Mouse (Mus musculus): ENCODE results near the gene Ms4a4d. TPM values are rescaled to one million over a fixed set of nuclear protein-coding genes. Genes with fewer than 3 reads are reported as not detected.
"Not testable (repeated sequence)": the region's sequence is repeated elsewhere in the genome, so short reads cannot be mapped to it uniquely, and the experiment has no call there.

Ms4a4d gene
- total and polyA plus RNA-seq, 2 experiments from 2014 or later = not detected

- Histone ChIP-seq H3K9me3 (ENCODE audit: low read length) (no peaks in the 10 kb centered on the region), H3K4me2 (ENCODE audit: low read depth, low read length, poor library complexity, severe bottlenecking) (no peak overlapping the region), H3K4me3 (ENCODE audit: low read depth, low read length) (no peak overlapping the region), H3K9ac (replicated peaks; ENCODE audit: low read length, poor library complexity, severe bottlenecking) (no peak overlapping the region), H3K36me3 (ENCODE audit: insufficient read depth, low read length) (no peaks in the 10 kb centered on the region), H3K4me1 (ENCODE audit: insufficient read depth, low read length) (no peaks in the 10 kb centered on the region), H3K27ac (ENCODE audit: low read depth, low read length) (no peak overlapping the region), H3K27me3 (ENCODE audit: insufficient read depth, low read length) (no peaks in the 10 kb centered on the region)
- WGBS = 88% methylated on average over 3 of the region's 3 CpGs
- DNase-seq (ENCODE audit: low spot score) (no peak), ATAC-seq (ENCODE audit: low FRiP score) (no peak)
- TF ChIP-seq CTCF (IDR thresholded peaks at IDR 0.05) = no peak
Observed at GRCm38 (mm10) chr19:11520146-11520545, 16.5 kb upstream of the Ms4a4d start.

DNA sequence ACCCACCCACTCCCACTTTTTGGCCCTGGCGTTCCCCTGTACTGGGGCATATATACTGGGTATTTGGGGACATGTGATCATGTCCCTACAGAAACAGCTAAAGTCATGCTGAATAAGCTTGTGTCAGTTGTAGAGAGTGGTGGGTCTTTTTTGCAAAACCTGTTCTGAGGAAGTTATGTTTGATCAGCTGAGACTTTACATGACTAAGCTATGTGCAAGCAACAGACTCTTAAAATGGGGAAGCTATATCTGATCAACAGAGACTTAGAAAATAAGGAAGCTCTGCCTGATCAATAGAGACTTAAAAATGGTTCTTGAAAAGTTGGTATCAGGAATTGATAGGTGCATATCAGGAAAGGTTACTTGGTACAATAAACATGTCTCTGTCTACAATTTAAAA, 3.2 kb upstream of the Ms4a4d start:
- H3K4me1 ChIP-seq (ENCODE audit: insufficient read depth, low read length) = no peaks in the 10 kb centered on the region
- ATAC-seq (ENCODE audit: low FRiP score) = no peak
- H3K27ac ChIP-seq (ENCODE audit: low read depth, low read length) = no peak overlapping the region
- no peaks in the 10 kb centered on the region for H3K9me3 ChIP-seq (ENCODE audit: low read length)
- H3K4me3 ChIP-seq (ENCODE audit: low read depth, low read length) = no peak overlapping the region
- no peak for DNase-seq (ENCODE audit: low spot score)
- no peak for TF ChIP-seq CTCF (IDR thresholded peaks at IDR 0.05)
- H3K27me3 ChIP-seq (ENCODE audit: insufficient read depth, low read length) = no peaks in the 10 kb centered on the region
- 92% methylated on average over 1 of the region's 1 CpGs for WGBS
- no peak overlapping the region for H3K9ac ChIP-seq (replicated peaks; ENCODE audit: low read length, poor library complexity, severe bottlenecking)
- H3K4me2 ChIP-seq (ENCODE audit: low read depth, low read length, poor library complexity, severe bottlenecking) = no peak overlapping the region
- no peaks in the 10 kb centered on the region for H3K36me3 ChIP-seq (ENCODE audit: insufficient read depth, low read length)

DNA sequence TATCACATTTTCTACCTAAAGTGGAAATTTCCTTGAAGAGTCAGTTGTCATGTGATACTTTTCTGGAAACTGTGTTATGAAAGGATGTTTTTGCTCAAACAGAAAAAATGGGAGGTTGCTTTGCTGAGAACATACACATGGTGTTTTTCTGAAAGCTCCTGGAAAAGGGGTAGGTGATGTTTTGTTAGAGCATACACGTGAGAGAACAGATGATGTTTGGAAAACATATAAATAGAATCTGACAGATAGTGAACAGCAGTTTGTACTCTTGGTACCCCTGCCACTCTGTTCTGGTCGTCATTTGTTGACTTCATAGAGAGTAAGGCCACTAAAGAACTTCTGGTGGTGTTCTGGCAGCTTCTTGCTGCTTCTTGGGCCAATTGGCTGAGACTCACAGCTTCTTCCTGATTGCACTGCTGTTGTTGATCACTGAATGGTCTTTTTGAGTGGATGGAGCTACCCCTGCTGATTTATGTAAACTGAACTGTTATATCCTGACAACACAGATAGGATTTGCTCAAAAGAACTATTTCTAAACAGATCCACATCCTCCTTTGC, 2.6 kb upstream of the Ms4a4d start:
- no peaks in the 10 kb centered on the region for H3K36me3 ChIP-seq (ENCODE audit: insufficient read depth, low read length)
- no peak for TF ChIP-seq CTCF (IDR thresholded peaks at IDR 0.05)
- DNase-seq (ENCODE audit: low spot score) (no peak), ATAC-seq (ENCODE audit: low FRiP score) (no peak)
- no peak overlapping the region for H3K9ac ChIP-seq (replicated peaks; ENCODE audit: low read length, poor library complexity, severe bottlenecking)
- H3K27ac ChIP-seq (ENCODE audit: low read depth, low read length) = no peak overlapping the region
- no peak overlapping the region for H3K4me3 ChIP-seq (ENCODE audit: low read depth, low read length)
- no peaks in the 10 kb centered on the region for H3K4me1 ChIP-seq (ENCODE audit: insufficient read depth, low read length)
- no peak overlapping the region for H3K4me2 ChIP-seq (ENCODE audit: low read depth, low read length, poor library complexity, severe bottlenecking)
- no peaks in the 10 kb centered on the region for H3K27me3 ChIP-seq (ENCODE audit: insufficient read depth, low read length)
- WGBS = 55% methylated on average over 2 of the region's 2 CpGs
- no peaks in the 10 kb centered on the region for H3K9me3 ChIP-seq (ENCODE audit: low read length)

GRCm38 (mm10) chr19:11537336-11537735, 735 bp downstream of the Ms4a4d start:
- DNase-seq (ENCODE audit: low spot score) = no peak
- no peaks in the 10 kb centered on the region for H3K4me1 ChIP-seq (ENCODE audit: insufficient read depth, low read length)
- no peaks in the 10 kb centered on the region for H3K36me3 ChIP-seq (ENCODE audit: insufficient read depth, low read length)
- no peak for ATAC-seq (ENCODE audit: low FRiP score)
- TF ChIP-seq CTCF (IDR thresholded peaks at IDR 0.05) = no peak
- no peaks in the 10 kb centered on the region for H3K9me3 ChIP-seq (ENCODE audit: low read length)
- WGBS = 15% methylated on average over 2 of the region's 2 CpGs
- H3K4me2 ChIP-seq (ENCODE audit: low read depth, low read length, poor library complexity, severe bottlenecking) = no peak overlapping the region
- H3K9ac ChIP-seq (replicated peaks; ENCODE audit: low read length, poor library complexity, severe bottlenecking) = no peak overlapping the region
- no peaks in the 10 kb centered on the region for H3K27me3 ChIP-seq (ENCODE audit: insufficient read depth, low read length)
- H3K4me3 ChIP-seq (ENCODE audit: low read depth, low read length) = no peak overlapping the region
- H3K27ac ChIP-seq (ENCODE audit: low read depth, low read length) = no peak overlapping the region

DNA sequence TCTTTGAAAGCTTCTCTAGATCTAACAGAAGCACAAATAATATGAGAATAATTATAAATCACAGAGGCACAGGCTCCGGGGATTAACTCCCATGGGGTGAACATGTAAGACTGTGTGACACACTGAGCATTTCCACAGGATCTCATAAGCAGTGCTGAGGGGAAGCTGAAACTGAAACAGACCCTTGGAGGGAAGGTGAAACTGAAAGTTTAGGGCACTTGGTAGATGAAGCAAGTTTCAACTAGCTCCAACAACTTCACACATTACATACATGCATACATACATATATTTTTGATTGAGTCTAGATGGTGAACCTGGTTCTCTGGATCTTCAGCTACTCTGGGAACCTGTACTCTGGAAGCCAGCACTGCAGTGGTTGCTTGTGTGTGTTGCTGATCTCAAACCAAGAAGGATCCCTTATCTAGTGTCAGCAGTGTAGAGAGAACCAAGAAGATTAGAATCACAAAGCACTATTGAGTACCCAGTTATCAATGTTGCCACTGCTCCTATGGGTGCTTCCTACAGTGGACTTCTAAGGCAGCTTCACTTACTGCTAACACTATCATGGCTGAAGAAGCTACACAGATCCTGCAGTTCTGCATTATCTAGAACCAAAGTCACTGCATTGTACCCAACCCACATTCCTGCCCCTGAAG, 3.7 kb downstream of the Ms4a4d start:
- not testable (repeated sequence) for H3K27ac ChIP-seq (ENCODE audit: low read depth, low read length); H3K4me1 ChIP-seq (ENCODE audit: insufficient read depth, low read length); H3K4me2 ChIP-seq (ENCODE audit: low read depth, low read length, poor library complexity, severe bottlenecking); DNase-seq (ENCODE audit: low spot score); H3K9me3 ChIP-seq (ENCODE audit: low read length); ATAC-seq (ENCODE audit: low FRiP score); H3K27me3 ChIP-seq (ENCODE audit: insufficient read depth, low read length); H3K36me3 ChIP-seq (ENCODE audit: insufficient read depth, low read length); H3K4me3 ChIP-seq (ENCODE audit: low read depth, low read length); H3K9ac ChIP-seq (replicated peaks; ENCODE audit: low read length, poor library complexity, severe bottlenecking)
- 89% methylated on average over 1 of the region's 1 CpGs for WGBS

GRCm38 (mm10) chr19:11544383-11544782, 7.8 kb downstream of the Ms4a4d start:
- 88% methylated on average over 2 of the region's 2 CpGs for whole genome bisulfite sequencing
- not testable (repeated sequence) for H3K36me3 ChIP-seq (ENCODE audit: insufficient read depth, low read length); H3K4me1 ChIP-seq (ENCODE audit: insufficient read depth, low read length); H3K4me2 ChIP-seq (ENCODE audit: low read depth, low read length, poor library complexity, severe bottlenecking); H3K27ac ChIP-seq (ENCODE audit: low read depth, low read length); H3K4me3 ChIP-seq (ENCODE audit: low read depth, low read length); H3K27me3 ChIP-seq (ENCODE audit: insufficient read depth, low read length); DNase-seq (ENCODE audit: low spot score); H3K9me3 ChIP-seq (ENCODE audit: low read length); ATAC-seq (ENCODE audit: low FRiP score); H3K9ac ChIP-seq (replicated peaks; ENCODE audit: low read length, poor library complexity, severe bottlenecking)

Measured in midbrain, postnatal 0 days (tissue).